Mouse (Mus musculus) C2C12 (cell line): ENCODE results near the gene Ahcyl2. TPM values are rescaled to one million over a fixed set of nuclear protein-coding genes. Genes with fewer than 3 reads are reported as not detected.

ENCODE experiments used
- H3K27me3 ChIP-seq: one replicate; pipeline ENCODE4 v1.6.1; 2011; ENCODE audit not compliant: control insufficient read depth, insufficient read depth, insufficient read length
- H3K36me3 ChIP-seq: one replicate; pipeline ENCODE4 v1.6.1; 2011; ENCODE audit not compliant: control insufficient read depth, insufficient read depth
- H3K4me3 ChIP-seq: one replicate; pipeline ENCODE4 v1.5.1; 2011; ENCODE audit warnings: mild to moderate bottlenecking, control low read depth; ENCODE audit not compliant: poor library complexity, insufficient read depth, severe bottlenecking
- H3K79me2 ChIP-seq: one replicate; pipeline ENCODE4 v1.6.1; 2011; ENCODE audit not compliant: control insufficient read depth, insufficient read depth
- H3K79me3 ChIP-seq: one replicate; pipeline ENCODE4 v1.6.1; 2011; ENCODE audit warnings: low read depth, control low read depth
- H3ac ChIP-seq: one replicate; pipeline ENCODE3; 2011; ENCODE audit warnings: low read depth; ENCODE audit not compliant: control insufficient read depth, insufficient read length
- CEBPB ChIP-seq: IDR thresholded peaks from one replicate; pipeline ENCODE4 v1.6.1; 2011; ENCODE audit warnings: low read depth, mild to moderate bottlenecking, control low read depth, moderate library complexity
- CTCF ChIP-seq: IDR thresholded peaks from one replicate; pipeline ENCODE4 v1.5.1; 2011; ENCODE audit not compliant: control insufficient read depth, insufficient read depth, insufficient read length
- FOSL1 ChIP-seq: IDR thresholded peaks from one replicate; pipeline ENCODE4 v1.8.0; 2011; ENCODE audit warnings: mild to moderate bottlenecking, low read length; ENCODE audit not compliant: poor library complexity, insufficient read depth, severe bottlenecking
- MAX ChIP-seq: IDR thresholded peaks from one replicate; pipeline ENCODE4 v1.6.1; 2011; ENCODE audit warnings: mild to moderate bottlenecking, control low read depth
- MYOD1 ChIP-seq: IDR thresholded peaks from one replicate; pipeline ENCODE4 v1.6.1; 2011; ENCODE audit warnings: low read depth; ENCODE audit not compliant: control insufficient read depth, insufficient read length
- MYOG ChIP-seq: IDR thresholded peaks from one replicate; pipeline ENCODE4 v1.6.1; 2011; ENCODE audit not compliant: control insufficient read depth, insufficient read length; ENCODE audit errors: extremely low read depth
- USF1 ChIP-seq: IDR thresholded peaks from one replicate; pipeline ENCODE4 v1.6.1; 2011; ENCODE audit warnings: low read depth, mild to moderate bottlenecking, control low read depth, moderate library complexity
- polyA plus RNA-seq: library from polyadenylated mRNA; unstranded; fragments of >200 nt; fragmentation: generic; extraction: Trizol; gene quantifications from one replicate; pipeline ENCODE4 v1.2.1, GENCODE M21; 2012; ENCODE audit warnings: missing spikeins

The Ahcyl2 gene
- polyA plus RNA-seq, 1 experiment: 6.3 TPM

GRCm38 (mm10) chr6:29904281-29904680, 136.5 kb downstream of the Ahcyl2 start:
- H3K36me3 ChIP-seq: peaks cover 3% of the 10 kb centered on the region
- no peaks in the 10 kb centered on the region for H3K79me3 ChIP-seq
- no peak for TF ChIP-seq MYOD1
- TF ChIP-seq FOSL1: no peak
- TF ChIP-seq CTCF: no peak
- H3K79me2 ChIP-seq: no peaks in the 10 kb centered on the region
- no peak overlapping the region for H3ac ChIP-seq
- H3K27me3 ChIP-seq: no peaks in the 10 kb centered on the region
- no peak overlapping the region for H3K4me3 ChIP-seq

DNA sequence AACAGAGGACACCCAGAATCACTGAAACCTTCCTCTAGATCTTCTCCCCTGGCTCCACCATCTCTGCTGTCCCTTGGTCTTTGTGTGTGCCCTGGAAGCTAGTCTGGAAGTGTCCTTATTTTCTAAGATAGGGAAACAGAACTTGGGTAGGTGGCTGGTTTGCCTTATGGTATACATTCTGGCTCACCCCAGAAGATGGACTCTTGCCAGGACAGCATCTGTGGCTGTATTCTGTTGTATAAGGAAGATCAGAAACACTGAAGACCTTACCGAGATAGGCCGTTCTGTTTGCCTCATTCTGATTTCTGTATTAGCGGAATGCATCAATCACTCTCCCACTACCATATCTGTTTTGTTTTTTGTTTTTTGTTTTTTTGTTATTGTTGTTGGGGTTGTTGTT, 142.8 kb downstream of the Ahcyl2 start:
- Histone ChIP-seq H3K4me3 (no peak overlapping the region), H3K79me3 (no peaks in the 10 kb centered on the region), H3K27me3 (no peaks in the 10 kb centered on the region), H3ac (no peak overlapping the region), H3K79me2 (no peaks in the 10 kb centered on the region), H3K36me3 (no peaks in the 10 kb centered on the region)
- TF ChIP-seq CTCF (no peak), CEBPB (no peak), USF1 (no peak), MYOD1 (no peak), MYOG (no peak), MAX (no peak), FOSL1 (no peak)

GRCm38 (mm10) chr6:29913673-29914072, 145.9 kb downstream of the Ahcyl2 start:
- no peak overlapping the region for H3K4me3 ChIP-seq
- no peaks in the 10 kb centered on the region for H3K36me3 ChIP-seq
- H3ac ChIP-seq: no peak overlapping the region
- H3K79me2 ChIP-seq: no peaks in the 10 kb centered on the region
- H3K79me3 ChIP-seq: no peaks in the 10 kb centered on the region
- H3K27me3 ChIP-seq: no peaks in the 10 kb centered on the region
- no peak for TF ChIP-seq MAX
- no peak for TF ChIP-seq FOSL1
- no peak for TF ChIP-seq CEBPB
- no peak for TF ChIP-seq CTCF
- TF ChIP-seq USF1: no peak

DNA sequence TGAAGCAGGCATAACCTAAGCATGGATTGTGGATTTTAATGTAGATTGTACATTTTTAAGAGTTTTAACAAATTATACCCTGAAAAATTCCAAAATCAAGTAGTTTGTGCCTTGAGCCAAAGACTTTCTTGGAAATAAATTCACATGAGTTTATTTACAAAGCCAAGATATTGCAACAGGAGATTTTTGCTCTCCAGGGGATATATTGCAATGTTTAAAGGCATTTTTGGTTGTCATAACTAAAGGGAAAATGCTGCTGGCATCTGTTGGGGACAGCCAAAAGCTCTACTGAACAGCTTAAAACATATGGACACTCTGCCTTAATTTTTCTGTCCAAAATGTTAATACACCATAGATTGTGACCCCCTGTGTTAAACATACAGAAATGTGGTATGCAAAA, 146.3 kb downstream of the Ahcyl2 start:
- TF ChIP-seq CEBPB (no peak), USF1 (no peak), MAX (no peak), MYOD1 (no peak), MYOG (no peak), CTCF (no peak), FOSL1 (no peak)
- Histone ChIP-seq H3K27me3 (no peaks in the 10 kb centered on the region), H3K79me3 (no peaks in the 10 kb centered on the region), H3K36me3 (no peaks in the 10 kb centered on the region), H3K79me2 (no peaks in the 10 kb centered on the region), H3K4me3 (no peak overlapping the region), H3ac (no peak overlapping the region)

- no peaks in the 10 kb centered on the region for H3K79me3 ChIP-seq
- no peaks in the 10 kb centered on the region for H3K36me3 ChIP-seq
- no peaks in the 10 kb centered on the region for H3K27me3 ChIP-seq
- no peaks in the 10 kb centered on the region for H3K79me2 ChIP-seq
- TF ChIP-seq MYOG (no peak), MYOD1 (no peak), CTCF (no peak)
- H3ac ChIP-seq: no peak overlapping the region
- H3K4me3 ChIP-seq: no peak overlapping the region
Measured at GRCm38 (mm10) chr6:29915836-29916235, 148.0 kb downstream of the Ahcyl2 start.

- Histone ChIP-seq H3K36me3 (no peaks in the 10 kb centered on the region), H3ac (peak within 1 kb of the TSS; percentile 93), H3K79me2 (no peaks in the 10 kb centered on the region), H3K79me3 (no peaks in the 10 kb centered on the region), H3K4me3 (peak within 1 kb of the TSS; percentile 48), H3K27me3 (no peaks in the 10 kb centered on the region)
- TF ChIP-seq MAX: no peak
- no peak for TF ChIP-seq MYOD1
- no peak for TF ChIP-seq CEBPB
- no peak for TF ChIP-seq CTCF
- no peak for TF ChIP-seq USF1
- no peak for TF ChIP-seq MYOG
- no peak for TF ChIP-seq FOSL1
Measured at GRCm38 (mm10) chr6:29916530-29917382, 148.9 kb downstream of the Ahcyl2 start, which contains the start of gene Strip2. TSS of gene Strip2 (plus strand) at chr6:29917012.
